Mouse (Mus musculus) forebrain, embryonic 10.5 days (tissue): ENCODE results near the gene Cryzl2. TPM values are rescaled to one million over a fixed set of nuclear protein-coding genes. Genes with fewer than 3 reads are reported as not detected.

Experiments
- DNase-seq: peaks from one replicate; pipeline ENCODE4 v3.0.0-alpha.2; 2017; ENCODE audit warnings: low spot score; ENCODE audit errors: extremely low spot score
- H3K27ac ChIP-seq: fragments of 300-500 bp; sonication (generic); 2 replicates; pipeline ENCODE4 v1.5.1; 2016; ENCODE audit warnings: mild to moderate bottlenecking
- H3K27me3 ChIP-seq: fragments of 300-500 bp; sonication (generic); 2 replicates; pipeline ENCODE4 v1.6.1; 2016; ENCODE audit warnings: mild to moderate bottlenecking; ENCODE audit not compliant: poor library complexity, severe bottlenecking
- H3K36me3 ChIP-seq: fragments of 300-500 bp; sonication (generic); replicated peaks from 2 replicates; pipeline ENCODE4 v1.6.1; 2016; ENCODE audit warnings: mild to moderate bottlenecking, moderate library complexity
- H3K4me1 ChIP-seq: fragments of 300-500 bp; sonication (generic); 2 replicates; pipeline ENCODE4 v1.6.1; 2016
- H3K4me3 ChIP-seq: fragments of 300-500 bp; sonication (generic); 2 replicates; pipeline ENCODE4 v1.5.1; 2016; ENCODE audit warnings: mild to moderate bottlenecking, moderate library complexity
- H3K9me3 ChIP-seq: fragments of 300-500 bp; sonication (generic); 2 replicates; pipeline ENCODE4 v1.6.1; 2016; ENCODE audit warnings: mild to moderate bottlenecking, moderate library complexity
- WGBS: fragments of 180-500 bp; shearing (Covaris S2); methylation state at CpG from one replicate; pipeline ENCODE4 v1.1.7; 2016; 5-methylcytosine and 5-hydroxymethylcytosine counted together
- polyA plus RNA-seq: library from polyadenylated mRNA; unstranded; fragments of >200 nt; fragmentation: Nextera tagmentation; extraction: Ambion mirVana; gene quantifications from 2 replicates; pipeline ENCODE4 v1.2.1, GENCODE M21; 2016

Gene Cryzl2
- polyA plus RNA-seq, 1 experiment from 2014 or later = 6.7 TPM

- Histone ChIP-seq H3K36me3 (no peaks in the 10 kb centered on the region), H3K4me1 (no peaks in the 10 kb centered on the region), H3K9me3 (no peaks in the 10 kb centered on the region), H3K27me3 (no peaks in the 10 kb centered on the region), H3K27ac (no peak overlapping the region), H3K4me3 (no peak overlapping the region)
- WGBS = 79% methylated on average over 5 of the region's 5 CpGs
- DNase-seq = no peak
Observed at GRCm38 (mm10) chr1:157526625-157527024, 68.2 kb downstream of the Cryzl2 start.

- peaks cover 18% of the 10 kb centered on the region; the same call in 1 of the 2 replicates for H3K27me3 ChIP-seq
- H3K9me3 ChIP-seq = no peaks in the 10 kb centered on the region
- DNase-seq = no peak
- H3K4me3 ChIP-seq = no peak overlapping the region
- H3K36me3 ChIP-seq = no peaks in the 10 kb centered on the region
- H3K27ac ChIP-seq = no peak overlapping the region
- WGBS = 59% methylated on average over 8 of the region's 8 CpGs
- peaks cover 13% of the 10 kb centered on the region for H3K4me1 ChIP-seq
Observed at GRCm38 (mm10) chr1:157532826-157533460, 74.6 kb downstream of the Cryzl2 start.

- Histone ChIP-seq H3K36me3 (no peaks in the 10 kb centered on the region), H3K4me3 (no peak overlapping the region), H3K27me3 (peaks cover 18% of the 10 kb centered on the region; the same call in 1 of the 2 replicates), H3K27ac (no peak overlapping the region), H3K9me3 (no peaks in the 10 kb centered on the region), H3K4me1 (peaks cover 13% of the 10 kb centered on the region)
- DNase-seq = no peak
- 96% methylated on average over 1 of the region's 1 CpGs for WGBS
Observed at GRCm38 (mm10) chr1:157535571-157535970, 77.2 kb downstream of the Cryzl2 start.

- no peak overlapping the region for H3K4me3 ChIP-seq
- no peaks in the 10 kb centered on the region for H3K9me3 ChIP-seq
- H3K27me3 ChIP-seq = peaks cover 18% of the 10 kb centered on the region; the same call in 1 of the 2 replicates
- no peak overlapping the region for H3K27ac ChIP-seq
- 11% methylated on average over 6 of the region's 6 CpGs for WGBS
- DNase-seq = peak; percentile 48
- no peaks in the 10 kb centered on the region for H3K36me3 ChIP-seq
- H3K4me1 ChIP-seq = peaks cover 13% of the 10 kb centered on the region
Observed at GRCm38 (mm10) chr1:157536471-157536870, 78.1 kb downstream of the Cryzl2 start.

- Histone ChIP-seq H3K4me1 (peaks cover 12% of the 10 kb centered on the region), H3K36me3 (no peaks in the 10 kb centered on the region), H3K4me3 (no peak overlapping the region), H3K27ac (no peak overlapping the region), H3K9me3 (no peaks in the 10 kb centered on the region), H3K27me3 (peaks cover 18% of the 10 kb centered on the region; the same call in 1 of the 2 replicates)
- WGBS = 85% methylated on average over 5 of the region's 5 CpGs
- no peak for DNase-seq
Observed at GRCm38 (mm10) chr1:157537636-157538035, 79.3 kb downstream of the Cryzl2 start.

Other genes starting within 250 kb of the Cryzl2 start
- gene Rasal2, start 46.0 kb upstream of the Cryzl2 start, polyA plus RNA-seq = 9.5 and 10.2 TPM in 2 replicates
- gene Sec16b, start 48.2 kb downstream of the Cryzl2 start, polyA plus RNA-seq = 0.63 and 0.73 TPM in 2 replicates